Mouse (Mus musculus) E14TG2a.4 (cell line): ENCODE data around the gene Tmem170b.

Experiments used
- H3K27me3 ChIP-seq: 2 replicates; pipeline ENCODE4 v1.6.1; 2014; ENCODE audit warnings: low read length, control low read depth; ENCODE audit not compliant: insufficient read depth
- H3K36me3 ChIP-seq: 2 replicates; pipeline ENCODE4 v1.6.1; 2014; ENCODE audit warnings: low read length, control low read depth; ENCODE audit not compliant: insufficient read depth
- H3K4me1 ChIP-seq: replicated peaks from 2 replicates; pipeline ENCODE4 v1.6.1; 2014; ENCODE audit warnings: low read depth, low read length, control low read depth
- H3K4me3 ChIP-seq: replicated peaks from 2 replicates; pipeline ENCODE4 v1.5.1; 2014; ENCODE audit warnings: mild to moderate bottlenecking, low read length
- H3K9me3 ChIP-seq: 2 replicates; pipeline ENCODE4 v1.6.1; 2014; ENCODE audit warnings: low read length, control low read depth
- CTCF ChIP-seq: conservative IDR thresholded peaks from 2 replicates; pipeline ENCODE4 v1.5.1; 2014; ENCODE audit warnings: low read length
- NANOG ChIP-seq: IDR thresholded peaks from 2 replicates; pipeline ENCODE4 v1.6.1; 2014; ENCODE audit warnings: borderline replicate concordance, low read length, mixed read lengths
- POU5F1 ChIP-seq: IDR thresholded peaks from 2 replicates; pipeline ENCODE4 v1.6.1; 2014; ENCODE audit warnings: low read length, borderline replicate concordance

Tmem170b gene

DNA sequence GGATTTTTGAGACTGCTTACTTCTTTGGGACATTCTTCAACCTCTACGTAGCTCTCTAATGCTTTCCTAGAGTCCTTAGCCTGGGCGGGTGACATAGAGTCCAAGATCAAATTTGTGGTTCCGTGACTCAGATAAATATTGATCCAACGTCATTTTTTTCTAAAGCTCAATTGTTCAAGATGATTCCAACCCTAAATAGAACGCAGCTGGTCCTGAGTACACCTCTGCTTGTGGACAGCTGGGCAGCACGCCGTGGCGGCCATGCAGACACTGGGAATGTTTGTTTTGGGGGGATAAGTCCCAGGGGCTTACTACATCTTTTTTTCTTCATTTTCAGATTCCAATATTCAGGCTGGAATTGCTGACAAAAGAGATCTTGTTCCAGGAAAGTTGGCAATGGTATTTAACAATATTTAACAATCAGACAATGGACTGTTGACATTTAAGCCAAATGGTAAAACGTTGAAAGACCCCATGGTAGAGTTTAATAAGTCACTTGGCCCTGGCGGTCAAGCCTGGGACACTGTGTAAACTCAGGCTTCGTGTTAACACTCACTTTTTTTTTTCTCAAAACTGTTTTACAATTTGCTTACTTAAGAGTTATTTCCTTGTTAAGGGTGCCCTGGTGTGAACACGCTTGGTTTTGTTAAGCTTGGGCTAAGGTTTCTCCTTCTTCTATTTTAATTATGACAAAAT is 75.3 kb downstream of the Tmem170b start:
- no peak overlapping the region for H3K4me3 ChIP-seq

DNA sequence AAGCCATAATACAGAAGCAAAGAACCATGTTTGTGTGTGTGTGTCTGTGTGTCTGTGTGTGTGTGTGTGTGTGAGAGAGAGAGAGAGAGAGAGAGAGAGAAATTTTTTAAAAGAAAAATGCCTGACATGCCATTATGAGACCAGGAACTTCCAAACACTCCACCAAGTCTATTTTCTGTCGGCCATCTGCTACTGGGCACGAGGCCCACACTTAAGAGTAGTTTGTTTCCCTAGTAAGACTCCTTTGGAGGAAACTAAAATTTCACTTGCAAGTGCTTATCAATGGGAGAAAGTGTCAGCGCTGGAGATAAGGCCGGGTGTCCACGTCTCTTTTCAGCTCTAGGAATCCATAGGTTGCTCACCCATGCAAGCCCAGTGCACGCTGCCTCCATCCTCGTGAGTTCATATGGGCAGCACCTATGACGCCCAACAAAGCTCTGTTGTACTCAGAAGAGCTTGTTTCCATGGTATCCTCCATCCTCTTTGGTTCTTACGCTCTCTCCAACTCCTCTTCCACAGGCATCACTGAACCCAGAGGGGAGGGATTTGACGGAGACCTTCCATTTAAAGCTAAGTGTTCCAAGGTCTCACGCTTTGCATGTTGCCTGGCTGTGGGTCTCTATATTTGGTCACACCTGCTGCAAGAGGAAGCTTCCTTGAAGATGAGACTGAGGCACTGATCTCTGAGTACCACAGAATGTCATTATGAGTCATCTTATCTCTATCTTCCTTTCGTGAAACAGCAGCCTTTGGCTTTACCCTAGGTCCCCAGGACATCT is 76.8 kb downstream of the Tmem170b start:
- no peak for TF ChIP-seq CTCF
- TF ChIP-seq NANOG, result no peak
- TF ChIP-seq POU5F1, result no peak
- H3K4me3 ChIP-seq, result no peak overlapping the region

More for the DNA sequence above, 75.3 kb downstream of the Tmem170b start:
- H3K4me1 ChIP-seq, result peaks cover 7% of the 10 kb centered on the region; the same call in 1 of the 2 replicates
- H3K27me3 ChIP-seq, result no peaks in the 10 kb centered on the region; the same call in 1 of the 2 replicates
- no peaks in the 10 kb centered on the region for H3K9me3 ChIP-seq
- H3K36me3 ChIP-seq, result no peaks in the 10 kb centered on the region
- TF ChIP-seq CTCF (no peak), POU5F1 (no peak), NANOG (no peak)

DNA sequence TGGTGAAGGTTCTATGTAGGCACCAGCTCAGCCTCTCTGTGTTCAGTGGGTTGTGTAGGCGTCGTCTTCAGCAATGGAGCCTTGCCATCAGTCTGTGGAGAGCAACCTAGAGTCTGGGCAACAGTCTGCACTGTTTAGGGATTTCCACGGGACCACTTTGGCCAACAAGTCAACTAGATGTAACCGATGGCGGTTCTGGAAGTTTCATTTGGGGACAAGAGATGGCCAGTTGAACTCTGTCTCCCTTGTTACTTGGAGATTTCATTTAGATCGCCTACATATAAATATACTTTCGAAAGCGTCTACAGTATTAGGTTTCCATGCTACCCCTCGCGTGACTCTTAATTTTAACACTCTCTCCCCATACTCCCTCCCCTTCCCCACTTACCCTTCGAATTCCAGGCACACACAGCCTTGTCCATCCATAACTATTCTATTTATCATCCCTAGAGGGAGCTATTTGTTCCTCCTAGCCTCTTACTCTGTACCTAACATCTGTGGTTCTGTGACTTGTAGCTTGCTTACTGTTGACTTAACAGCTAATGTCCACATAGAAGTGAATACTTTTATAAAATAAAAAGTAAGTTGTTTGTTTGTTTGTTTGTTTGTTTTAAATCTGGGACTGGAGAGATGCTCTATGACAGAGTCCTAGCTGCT is 77.8 kb downstream of the Tmem170b start:
- Histone ChIP-seq H3K4me1 (peaks cover 7% of the 10 kb centered on the region; the same call in 1 of the 2 replicates), H3K36me3 (no peaks in the 10 kb centered on the region), H3K27me3 (no peaks in the 10 kb centered on the region; the same call in 1 of the 2 replicates), H3K4me3 (no peak overlapping the region), H3K9me3 (no peaks in the 10 kb centered on the region)
- peak; percentile 37 for TF ChIP-seq CTCF
- TF ChIP-seq NANOG, result no peak

More for the DNA sequence above, 76.8 kb downstream of the Tmem170b start:
- Histone ChIP-seq H3K36me3 (no peaks in the 10 kb centered on the region), H3K4me1 (peaks cover 7% of the 10 kb centered on the region; the same call in 1 of the 2 replicates), H3K9me3 (no peaks in the 10 kb centered on the region), H3K27me3 (no peaks in the 10 kb centered on the region; the same call in 1 of the 2 replicates)

DNA sequence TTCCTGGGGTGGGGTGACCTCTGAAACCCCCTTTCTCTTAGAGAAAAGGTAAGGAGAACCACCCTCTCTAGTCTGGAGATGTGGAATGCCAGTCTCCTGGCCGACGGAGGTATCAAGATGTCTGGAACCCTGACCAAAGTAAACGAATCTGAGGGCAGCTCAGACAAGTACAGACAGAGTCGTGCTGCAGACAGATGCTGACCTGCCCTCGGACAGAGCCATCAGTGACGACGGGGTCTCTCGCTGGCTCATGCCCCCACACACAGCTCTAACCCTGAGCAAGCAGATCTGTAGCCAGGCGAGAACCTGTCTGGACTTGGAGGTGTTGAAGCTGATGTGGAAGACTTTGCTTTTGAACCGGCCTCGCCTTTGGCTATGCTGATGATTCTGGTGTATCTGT is 79.8 kb downstream of the Tmem170b start:
- TF ChIP-seq CTCF (no peak), NANOG (no peak), POU5F1 (no peak)
- Histone ChIP-seq H3K36me3 (no peaks in the 10 kb centered on the region), H3K27me3 (no peaks in the 10 kb centered on the region; the same call in 1 of the 2 replicates), H3K9me3 (no peaks in the 10 kb centered on the region), H3K4me1 (peaks cover 7% of the 10 kb centered on the region; the same call in 1 of the 2 replicates), H3K4me3 (no peak overlapping the region)

DNA sequence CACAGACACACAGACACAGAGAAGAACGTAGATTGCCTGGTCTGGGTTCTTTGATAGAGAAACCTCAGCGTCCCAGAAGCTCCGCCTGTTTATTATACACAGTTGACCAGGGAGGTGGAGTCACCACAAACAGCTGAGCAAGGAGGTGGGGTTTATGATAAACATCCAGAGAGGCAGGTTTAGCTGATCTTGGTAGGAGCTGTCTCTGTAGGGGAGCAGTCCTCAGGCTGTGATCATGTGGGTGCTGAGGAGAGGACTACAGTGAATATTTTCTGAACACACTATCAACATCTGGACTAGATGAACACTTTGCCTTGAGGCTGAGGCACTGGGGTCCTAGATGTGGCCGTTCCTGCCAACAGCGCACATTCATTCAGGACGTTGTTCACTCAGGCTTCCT is 83.3 kb downstream of the Tmem170b start:
- no peaks in the 10 kb centered on the region for H3K9me3 ChIP-seq
- TF ChIP-seq NANOG (no peak), CTCF (no peak)
- no peaks in the 10 kb centered on the region for H3K36me3 ChIP-seq
- H3K27me3 ChIP-seq, result no peaks in the 10 kb centered on the region
- peaks cover 7% of the 10 kb centered on the region; the same call in 1 of the 2 replicates for H3K4me1 ChIP-seq
- no peak overlapping the region for H3K4me3 ChIP-seq

DNA sequence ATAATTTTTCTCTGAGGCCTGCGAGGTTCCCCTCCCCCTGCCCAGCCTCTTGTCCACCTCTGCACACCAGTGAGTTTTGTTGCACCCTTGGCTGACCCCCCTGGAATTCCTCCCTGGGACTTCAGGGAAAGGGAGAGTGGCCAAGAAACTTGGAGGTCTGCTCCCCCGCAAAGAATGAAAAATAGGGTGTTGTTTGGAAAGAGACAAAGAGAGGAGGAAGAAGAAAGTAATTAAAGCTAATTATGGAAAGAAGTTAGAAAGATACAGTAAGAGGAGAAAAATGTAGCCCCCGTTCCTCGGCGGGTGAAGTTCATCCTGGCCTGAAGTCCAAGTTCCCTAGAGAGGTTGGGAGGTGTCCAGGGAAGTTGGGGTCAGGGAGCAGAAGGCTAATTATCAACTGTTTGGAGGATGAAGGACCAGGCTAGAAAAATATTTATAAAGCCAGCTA is 83.9 kb downstream of the Tmem170b start:
- Histone ChIP-seq H3K4me3 (no peak overlapping the region), H3K9me3 (no peaks in the 10 kb centered on the region), H3K27me3 (no peaks in the 10 kb centered on the region), H3K4me1 (peaks cover 7% of the 10 kb centered on the region; the same call in 1 of the 2 replicates), H3K36me3 (no peaks in the 10 kb centered on the region)
- TF ChIP-seq CTCF, result no peak
- TF ChIP-seq POU5F1, result no peak
- no peak for TF ChIP-seq NANOG
